Mouse (Mus musculus): ENCODE measurements around the gene Nostrin.

DNA sequence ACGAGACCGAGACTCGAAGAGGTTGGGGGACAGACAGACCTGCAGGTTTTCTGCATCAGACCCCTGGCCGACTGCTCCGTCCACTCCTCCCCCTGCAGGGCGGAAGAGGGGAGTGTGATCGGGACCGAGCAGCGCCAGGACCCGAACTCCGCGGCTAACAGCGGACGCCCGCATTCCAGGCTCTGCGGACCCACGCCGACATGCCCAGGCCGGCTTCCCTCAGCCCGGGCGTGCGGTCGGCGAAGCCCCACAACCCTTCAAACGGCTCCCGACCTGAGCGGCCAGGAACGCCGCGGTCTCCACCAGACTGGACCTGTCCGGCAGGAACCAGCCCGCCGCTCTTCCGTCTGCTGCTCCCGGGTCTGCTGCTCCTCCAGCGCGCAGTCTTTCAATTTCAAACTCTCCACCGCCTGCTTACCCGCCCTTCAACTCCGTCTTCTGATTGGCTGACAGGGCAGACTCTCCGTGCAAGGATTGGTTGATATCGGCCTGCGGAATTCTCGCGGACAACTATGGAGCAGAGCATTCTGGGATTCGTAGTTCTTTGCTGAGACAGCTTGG, 70.3 kb downstream of the Nostrin start, which contains the start of gene Spc25:
- TF ChIP-seq CTCF (IDR thresholded peaks at IDR 0.05; ENCODE audit: control insufficient read depth, insufficient read depth, low read length): no peak
- peak; percentile 90; the same call in 1 of the 2 replicates for TF ChIP-seq POLR2A (IDR thresholded peaks at IDR 0.05; ENCODE audit: borderline replicate concordance, control insufficient read depth, low read depth, low read length)
